In genomic region chr1:54896109-54897085, GRCm38 (mm10) we compare ENCODE assay signal across 8 mouse cellular contexts. TPM values are rescaled to one million over a fixed set of nuclear protein-coding genes. Genes with fewer than 3 reads are reported as not detected.
DNase-seq lines count a peak whose midpoint lies in the region; ATAC-seq and TF ChIP-seq lines count a peak whose summit lies in the region.

No protein-coding gene starts in this region.

- no peaks in the 10 kb centered on the region for H3K9me3 ChIP-seq in heart, embryonic 11.5 days (replicated peaks; ENCODE audit: control insufficient read depth, low read length)
- H3K9me3 ChIP-seq in limb, embryonic 14.5 days (ENCODE audit: control insufficient read depth, low read length), result no peaks in the 10 kb centered on the region

- no peak overlapping the region for H3K9ac ChIP-seq in heart, embryonic 11.5 days (ENCODE audit: low read depth, low read length)
- H3K9ac ChIP-seq in limb, embryonic 14.5 days (ENCODE audit: low read depth, low read length, severe bottlenecking), result no peak overlapping the region

- no peak overlapping the region for H3K27ac ChIP-seq in heart, embryonic 11.5 days (ENCODE audit: low read depth, low read length)
- no peak overlapping the region for H3K27ac ChIP-seq in limb, embryonic 14.5 days (replicated peaks; ENCODE audit: low read depth, low read length)

- no peaks in the 10 kb centered on the region for H3K27me3 ChIP-seq in heart, embryonic 11.5 days (ENCODE audit: control insufficient read depth, insufficient read depth, low read length)
- no peaks in the 10 kb centered on the region for H3K27me3 ChIP-seq in limb, embryonic 14.5 days (ENCODE audit: control insufficient read depth, insufficient read depth, low read length)

- H3K4me2 ChIP-seq in heart, embryonic 11.5 days, result no peak overlapping the region
- H3K4me2 ChIP-seq in limb, embryonic 14.5 days (replicated peaks; ENCODE audit: low read depth, low read length, severe bottlenecking), result no peak overlapping the region

- peaks cover 12% of the 10 kb centered on the region for H3K4me1 ChIP-seq in heart, embryonic 11.5 days (ENCODE audit: control insufficient read depth, insufficient read depth, low read length)
- peaks cover 37% of the 10 kb centered on the region for H3K4me1 ChIP-seq in limb, embryonic 14.5 days (ENCODE audit: control insufficient read depth, insufficient read depth, low read length)

- no peak for TF ChIP-seq POLR2A in limb, embryonic 14.5 days (IDR thresholded peaks at IDR 0.05; ENCODE audit: borderline replicate concordance, extremely low read depth, insufficient read depth, insufficient read length)

- intact Hi-C loops in heart, postnatal 10 days (cut with DNase I), result no loop called here

- peak; percentile 36 to 54 for DNase-seq in heart, postnatal 10 days
- DNase-seq in CD4-positive, CD25-positive, alpha-beta regulatory T cell, adult 2 months (ENCODE audit: low read depth, low spot score), result peak; percentile 83
- peak; percentile 25 for DNase-seq in fat pad, adult 2 months (ENCODE audit: extremely low read depth, low read depth, low spot score)
- DNase-seq in limb, embryonic 14.5 days (ENCODE audit: low spot score), result no peak
- DNase-seq in right cerebral cortex, postnatal 36 days (ENCODE audit: low spot score in 2 of 2), result peak; percentile 62 to 83
- no peak for DNase-seq in gastrocnemius, postnatal 10 days
- DNase-seq in ovary, postnatal 36 days (ENCODE audit: low spot score), result no peak

- H3K4me3 ChIP-seq in heart, embryonic 11.5 days (ENCODE audit: low read depth, low read length), result no peak overlapping the region
- H3K4me3 ChIP-seq in limb, embryonic 14.5 days (replicated peaks; ENCODE audit: low read length), result no peak overlapping the region

- ATAC-seq in heart, embryonic 11.5 days (replicated peaks; ENCODE audit: insufficient number of reproducible peaks, low FRiP score, low TSS enrichment), result no peak
- 0 out of 2 replicates have a peak, but pooled peaks have one; percentile 60 for ATAC-seq in limb, embryonic 14.5 days (ENCODE audit: low FRiP score, low read depth)

- 71% methylated on average over 11 of the region's 12 CpGs for WGBS in heart, embryonic 11.5 days (ENCODE audit: insufficient replicate concordance)
- WGBS in limb, embryonic 14.5 days, result 32% methylated on average over 12 of the region's 12 CpGs

- no peaks in the 10 kb centered on the region for H3K36me3 ChIP-seq in heart, embryonic 11.5 days (ENCODE audit: control insufficient read depth, insufficient read depth, low read length)
- no peaks in the 10 kb centered on the region for H3K36me3 ChIP-seq in limb, embryonic 14.5 days (ENCODE audit: control insufficient read depth, insufficient read depth, low read length)

RNA-seq across cellular contexts. Expression of gene Ankrd44, which starts 29.8 kb away (rescaled TPM):
- total RNA-seq in heart, postnatal 10 days (2021), result 10 to 100 TPM; 14.6 to 21.7 TPM
- polyA plus RNA-seq in heart, embryonic 11.5 days (2014; fragmentation: Nextera tagmentation; extraction: Ambion mirVana), result 11.1 and 14.0 TPM in 2 replicates
- polyA plus RNA-seq in limb, embryonic 14.5 days (2012; rRNA removed), result 38.8 and 43.8 TPM in 2 replicates
- 23.5 and 27.7 TPM in 2 replicates for polyA plus RNA-seq in limb, embryonic 14.5 days (2014; fragmentation: Nextera tagmentation; extraction: Ambion mirVana)
- total RNA-seq in gastrocnemius, postnatal 10 days (2021), result 10 to 100 TPM; 14.5 to 16.9 TPM

Comparison
In these comparisons a context has a peak if more than half of its experiments do, and no peak if none do; other contexts are left out.
1. DNase-seq: peak in heart, postnatal 10 days (2 of 2), CD4-positive, CD25-positive, alpha-beta regulatory T cell, adult 2 months (single experiment), fat pad, adult 2 months (single experiment) and right cerebral cortex, postnatal 36 days (2 of 2); none in limb, embryonic 14.5 days (single experiment), gastrocnemius, postnatal 10 days (single experiment) and ovary, postnatal 36 days (single experiment).